Mouse (Mus musculus) heart, postnatal 0 days (tissue): ENCODE measurements around the gene St5.

ENCODE experiments used
- CTCF ChIP-seq: IDR thresholded peaks from 2 replicates; pipeline ENCODE4 v1.5.1; 2016; ENCODE audit warnings: antibody characterized with exemption, control low read depth, low read depth
- EP300 ChIP-seq: IDR thresholded peaks from 2 replicates; pipeline ENCODE4 v1.6.1; 2016; ENCODE audit warnings: antibody characterized with exemption, low read depth

DNA sequence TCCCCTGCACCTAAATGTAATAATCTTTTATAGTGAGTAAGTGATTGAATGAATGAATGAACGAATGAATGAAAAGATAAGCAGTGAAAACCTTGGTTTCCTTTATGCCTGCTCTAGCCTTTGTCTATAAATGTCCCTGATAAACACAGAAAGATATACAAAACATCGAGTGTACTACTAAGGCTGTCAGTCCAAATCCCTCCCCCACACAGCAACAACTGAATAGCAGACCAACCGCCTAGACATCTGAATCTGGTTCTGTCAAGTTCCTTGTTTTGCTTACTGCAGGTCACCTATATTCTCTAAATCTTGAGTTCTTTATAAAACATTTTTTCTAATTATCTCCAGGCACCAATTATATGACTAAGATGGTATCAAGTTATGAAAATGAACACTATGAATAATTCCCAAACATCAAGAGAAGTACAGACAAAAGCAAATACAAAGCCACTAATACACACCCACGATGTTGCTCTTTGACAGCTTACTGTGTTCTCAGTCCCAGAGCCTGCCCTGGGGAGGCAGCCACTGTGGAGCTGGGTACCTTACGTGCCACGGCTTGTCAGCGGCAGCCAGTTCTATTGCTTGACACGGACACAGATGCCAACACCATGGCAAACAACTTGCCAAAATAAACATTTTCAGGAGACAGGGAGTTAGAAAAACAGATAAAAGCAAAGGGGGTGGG, 141.8 kb downstream of the St5 start:
- TF ChIP-seq CTCF (no peak), EP300 (no peak)
